Mouse (Mus musculus) liver, adult 2 months (tissue): Measurements from ENCODE around the gene Pus7. TPM values are rescaled to one million over a fixed set of nuclear protein-coding genes. Genes with fewer than 3 reads are reported as not detected.

Experiments used
- DNase-seq: peaks from one replicate; pipeline ENCODE4 v3.0.0-alpha.2; 2011; ENCODE audit warnings: low read depth, low spot score; ENCODE audit errors: extremely low read depth
- H3K27ac ChIP-seq: fragments of 200-500 bp; replicated peaks from 2 replicates; pipeline ENCODE4 v1.5.1; 2012; ENCODE audit warnings: low read depth, mild to moderate bottlenecking, control low read depth, inconsistent platforms, low read length; ENCODE audit not compliant: insufficient read depth
- H3K27me3 ChIP-seq: fragments of 200-500 bp; 2 replicates; pipeline ENCODE4 v1.6.1; 2012; ENCODE audit warnings: mild to moderate bottlenecking, moderate library complexity, low read length, inconsistent platforms; ENCODE audit not compliant: control insufficient read depth, insufficient read depth
- H3K36me3 ChIP-seq: fragments of 200-500 bp; 2 replicates; pipeline ENCODE4 v1.6.1; 2012; ENCODE audit warnings: low read length, inconsistent platforms; ENCODE audit not compliant: control insufficient read depth, insufficient read depth
- H3K4me1 ChIP-seq: fragments of 200-500 bp; 2 replicates; pipeline ENCODE4 v1.6.1; 2011; ENCODE audit warnings: low read length; ENCODE audit not compliant: control insufficient read depth, insufficient read depth
- H3K4me3 ChIP-seq: fragments of 200-500 bp; 2 replicates; pipeline ENCODE4 v1.5.1; 2011; ENCODE audit warnings: low read depth, mild to moderate bottlenecking, control low read depth, low read length, moderate library complexity; ENCODE audit not compliant: insufficient read depth
- H3K79me2 ChIP-seq: fragments of 200-500 bp; 2 replicates; pipeline ENCODE4 v1.6.1; 2012; ENCODE audit warnings: inconsistent platforms, mild to moderate bottlenecking, low read length, moderate library complexity; ENCODE audit not compliant: control insufficient read depth, insufficient read depth
- H3K9ac ChIP-seq: fragments of 200-500 bp; 2 replicates; pipeline ENCODE4 v1.6.1; 2012; ENCODE audit warnings: low read depth, mild to moderate bottlenecking, control low read depth, inconsistent platforms, low read length
- CTCF ChIP-seq: fragments of 200-500 bp; IDR thresholded peaks from 2 replicates; pipeline ENCODE4 v1.5.1; 2011; ENCODE audit warnings: low read depth, low read length, control low read depth
- POLR2A ChIP-seq: fragments of 200-500 bp; IDR thresholded peaks from 2 replicates; pipeline ENCODE4 v1.6.1; 2011; ENCODE audit warnings: low read length, control low read depth; ENCODE audit not compliant: insufficient read depth; ENCODE audit errors: extremely low read depth
- WGBS: fragments of 180-500 bp; shearing (Covaris S2); methylation state at CpG from one replicate; pipeline ENCODE4 v1.1.7; 2018; 5-methylcytosine and 5-hydroxymethylcytosine counted together
- polyA plus RNA-seq: library from polyadenylated mRNA; depleted of rRNA; stranded (reverse); fragments of >200 nt; gene quantifications from 2 replicates; pipeline ENCODE4 v1.2.3, GENCODE M21; 2012
- total RNA-seq: library from RNA; depleted of rRNA; stranded (reverse); fragments of >200 nt; gene quantifications from 2 replicates; pipeline ENCODE4 v1.2.3, GENCODE M21; 2014

Pus7 gene
- total and polyA plus RNA-seq, 2 experiments = 2.6 to 6.0 TPM

DNA sequence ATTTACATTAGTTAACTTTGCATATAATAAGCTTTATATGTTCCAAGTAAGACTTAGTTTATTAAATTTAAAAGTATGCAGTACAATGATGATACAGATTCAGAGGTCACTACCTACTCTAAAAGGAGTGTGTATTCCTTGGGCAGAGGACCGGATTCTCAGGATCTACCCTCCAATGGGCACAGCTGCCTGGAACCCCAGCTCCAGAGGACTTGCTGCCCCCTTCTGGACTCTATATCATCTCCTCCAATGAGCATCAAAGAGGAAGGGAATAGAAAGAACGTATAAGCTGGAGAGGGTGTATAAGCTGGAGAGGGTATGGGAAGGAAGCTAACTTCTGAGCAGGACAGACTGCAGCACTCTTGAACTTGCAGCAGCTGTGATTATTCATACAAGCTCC, 33.6 kb downstream of the Pus7 start:
- no peaks in the 10 kb centered on the region for H3K27me3 ChIP-seq
- H3K27ac ChIP-seq = no peak overlapping the region
- no peak overlapping the region for H3K4me3 ChIP-seq
- peaks cover 25% of the 10 kb centered on the region for H3K36me3 ChIP-seq
- H3K4me1 ChIP-seq = no peaks in the 10 kb centered on the region
- no peak for DNase-seq
- no peaks in the 10 kb centered on the region for H3K79me2 ChIP-seq
- WGBS = 80% methylated on average over 2 of the region's 2 CpGs
- no peak for TF ChIP-seq POLR2A
- no peak for TF ChIP-seq CTCF
- no peak overlapping the region for H3K9ac ChIP-seq

DNA sequence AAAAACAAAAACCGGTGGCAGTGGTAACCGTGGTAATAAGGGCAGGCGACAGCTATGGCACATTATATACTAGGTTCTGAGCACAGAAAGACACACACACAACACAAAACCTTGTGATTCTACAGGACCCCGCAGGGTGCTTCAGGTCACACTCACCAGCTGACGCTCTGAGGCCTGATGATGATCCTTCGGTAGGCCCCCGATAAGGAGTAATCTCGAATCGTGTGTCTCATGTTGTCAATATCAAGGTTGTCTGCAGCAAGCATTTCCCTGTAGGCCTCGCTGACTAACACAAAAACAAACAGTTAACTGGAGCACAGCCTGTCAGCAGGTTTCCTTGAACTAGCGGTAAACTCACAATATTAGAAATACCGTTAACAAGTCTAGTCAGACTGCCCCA, 40.2 kb downstream of the Pus7 start:
- Histone ChIP-seq H3K36me3 (peaks cover 19% of the 10 kb centered on the region; the same call in 1 of the 2 replicates), H3K27ac (no peak overlapping the region), H3K4me1 (no peaks in the 10 kb centered on the region), H3K9ac (no peak overlapping the region), H3K4me3 (no peak overlapping the region), H3K27me3 (no peaks in the 10 kb centered on the region), H3K79me2 (no peaks in the 10 kb centered on the region)
- no peak for TF ChIP-seq CTCF
- no peak for TF ChIP-seq POLR2A
- DNase-seq = no peak
- WGBS = 96% methylated on average over 12 of the region's 12 CpGs

DNA sequence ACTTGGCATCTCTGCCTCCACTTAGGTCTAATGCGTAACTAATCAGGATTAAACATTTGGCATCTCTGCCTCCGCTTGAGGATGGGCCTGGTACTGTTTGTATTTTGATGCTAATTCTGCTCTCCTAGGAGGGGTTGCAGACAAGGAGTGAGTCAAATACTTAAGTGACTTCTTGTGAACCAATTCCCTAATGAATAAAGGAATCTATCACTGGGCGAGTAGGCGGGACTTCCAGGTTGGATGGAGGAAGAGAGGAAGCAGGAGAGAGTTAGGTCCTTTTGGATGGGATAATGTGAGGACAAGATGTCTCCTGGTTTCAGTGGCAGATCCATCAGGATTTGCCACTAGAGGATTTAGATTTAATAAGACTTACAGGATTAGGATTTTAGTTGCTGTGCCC, 46.4 kb downstream of the Pus7 start:
- 93% methylated on average over 4 of the region's 4 CpGs for WGBS
- Histone ChIP-seq H3K9ac (no peak overlapping the region), H3K4me3 (no peak overlapping the region), H3K27me3 (no peaks in the 10 kb centered on the region), H3K4me1 (no peaks in the 10 kb centered on the region), H3K27ac (no peak overlapping the region), H3K79me2 (no peaks in the 10 kb centered on the region), H3K36me3 (no peaks in the 10 kb centered on the region)
- no peak for TF ChIP-seq POLR2A
- no peak for DNase-seq

DNA sequence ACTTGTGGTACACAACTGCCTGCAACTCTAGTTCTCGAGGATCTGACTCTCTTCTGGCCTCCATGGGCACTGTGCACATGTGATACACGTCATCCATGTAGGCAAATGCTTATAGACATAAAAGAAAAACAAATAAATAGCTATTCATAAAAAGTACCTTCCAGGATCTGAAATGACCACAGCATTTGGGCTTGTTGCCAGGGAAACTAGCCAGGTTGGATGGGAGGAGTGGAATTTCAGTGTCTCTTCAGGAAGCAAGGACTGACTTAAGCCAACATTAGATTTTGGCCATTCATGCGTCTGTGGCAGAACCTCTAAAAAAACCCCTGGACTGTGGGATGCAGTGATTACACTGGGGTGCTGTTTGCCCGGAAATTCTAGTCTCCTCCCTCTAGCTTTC, 47.1 kb downstream of the Pus7 start:
- H3K27me3 ChIP-seq = no peaks in the 10 kb centered on the region
- no peaks in the 10 kb centered on the region for H3K79me2 ChIP-seq
- WGBS = 72% methylated on average over 4 of the region's 4 CpGs
- TF ChIP-seq CTCF = no peak
- no peak for TF ChIP-seq POLR2A
- no peak overlapping the region for H3K9ac ChIP-seq
- no peaks in the 10 kb centered on the region for H3K4me1 ChIP-seq
- H3K4me3 ChIP-seq = no peak overlapping the region
- no peak for DNase-seq
- no peak overlapping the region for H3K27ac ChIP-seq
- H3K36me3 ChIP-seq = no peaks in the 10 kb centered on the region

DNA sequence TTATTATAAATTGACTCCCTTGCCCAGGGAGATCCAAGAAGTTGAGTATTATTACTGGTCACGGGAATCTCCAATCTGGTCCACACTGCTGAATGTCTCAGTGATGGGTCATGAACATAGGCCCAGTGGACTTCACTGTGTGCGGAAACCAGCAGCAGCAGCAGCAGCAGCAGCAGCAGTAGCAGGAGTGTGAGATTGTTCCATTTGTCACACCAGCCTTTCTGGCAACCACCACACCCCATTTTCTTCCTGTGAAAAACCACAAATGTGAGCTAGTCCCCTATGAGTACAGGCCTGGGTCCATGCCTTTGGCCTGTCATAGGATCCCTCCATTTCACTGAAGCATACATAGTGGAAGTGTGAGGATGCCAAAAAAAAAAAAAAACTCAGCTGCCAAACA, 61.6 kb downstream of the Pus7 start:
- H3K9ac ChIP-seq = no peak overlapping the region
- H3K4me3 ChIP-seq = no peak overlapping the region
- H3K27me3 ChIP-seq = no peaks in the 10 kb centered on the region; the same call in 1 of the 2 replicates
- no peaks in the 10 kb centered on the region for H3K79me2 ChIP-seq
- H3K36me3 ChIP-seq = no peaks in the 10 kb centered on the region
- no peak overlapping the region for H3K27ac ChIP-seq
- WGBS = 92% methylated on average over 2 of the region's 2 CpGs
- no peaks in the 10 kb centered on the region for H3K4me1 ChIP-seq
- no peak for DNase-seq
- TF ChIP-seq POLR2A (no peak), CTCF (no peak)

DNA sequence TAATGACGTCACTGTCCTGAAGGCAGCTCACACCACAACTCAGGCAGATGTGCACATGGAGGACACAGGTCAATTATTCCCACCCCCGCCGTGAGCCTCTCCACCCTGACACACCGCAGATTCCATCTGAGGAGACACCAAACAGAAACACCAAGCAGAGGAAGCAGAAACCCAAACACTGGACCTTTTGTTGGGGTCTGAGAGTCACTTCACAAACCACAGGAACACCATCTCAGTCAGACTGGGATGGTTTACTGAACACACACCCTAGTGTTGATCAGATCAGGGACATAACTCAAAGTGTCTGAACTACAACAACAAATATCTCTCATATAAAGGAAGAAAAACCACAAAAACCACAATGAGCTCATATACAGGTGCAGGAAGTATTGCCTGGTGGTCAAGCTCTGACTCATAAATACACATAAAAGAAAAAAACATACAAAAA, 64.6 kb downstream of the Pus7 start:
- no peak overlapping the region for H3K9ac ChIP-seq
- peak; percentile 5 for DNase-seq
- TF ChIP-seq CTCF (no peak), POLR2A (no peak)
- 70% methylated on average over 4 of the region's 4 CpGs for WGBS
- H3K27ac ChIP-seq = no peak overlapping the region
- no peaks in the 10 kb centered on the region for H3K4me1 ChIP-seq
- no peaks in the 10 kb centered on the region for H3K36me3 ChIP-seq
- no peaks in the 10 kb centered on the region; the same call in 1 of the 2 replicates for H3K27me3 ChIP-seq
- no peaks in the 10 kb centered on the region for H3K79me2 ChIP-seq
- no peak overlapping the region for H3K4me3 ChIP-seq
